Comparison of ENCODE assay signal across 10 mouse cellular contexts in genomic region chr10:78042697-78043405, GRCm38 (mm10). TPM values are rescaled to one million over a fixed set of nuclear protein-coding genes. Genes with fewer than 3 reads are reported as not detected.
DNase-seq lines count a peak whose midpoint lies in the region; ATAC-seq lines count a peak whose summit lies in the region.
"Had no signal": no experiment of that assay in that cellular context is flagged by ENCODE, and none has a peak within 500 bp of the region (broad histone marks: within the 10 kb centered on the region; RNA-seq: fewer than 3 reads in every experiment).

No protein-coding gene starts in this region.

- H3K9me3 ChIP-seq in heart, embryonic 10.5 days = no peaks in the 10 kb centered on the region
- H3K9me3 ChIP-seq in embryonic facial prominence, embryonic 10.5 days = no peaks in the 10 kb centered on the region
- H3K9me3 ChIP-seq in intestine, embryonic 16.5 days (ENCODE audit: control insufficient read depth, low read length) = no peaks in the 10 kb centered on the region
- H3K9me3 ChIP-seq in midbrain, embryonic 13.5 days = no peaks in the 10 kb centered on the region

- no peak for ATAC-seq in intestine, embryonic 16.5 days
- peak; percentile 76 for ATAC-seq in midbrain, embryonic 13.5 days

- peak overlapping the region; percentile 51 for H3K4me2 ChIP-seq in intestine, embryonic 16.5 days (ENCODE audit: low read depth, low read length)
- peak overlapping the region; percentile 55 for H3K4me2 ChIP-seq in midbrain, embryonic 13.5 days (replicated peaks)

- intact Hi-C loops in heart, postnatal 36 days (cut with DNase I) = no loop called here

- no peaks in the 10 kb centered on the region for H3K36me3 ChIP-seq in heart, embryonic 10.5 days
- no peaks in the 10 kb centered on the region for H3K36me3 ChIP-seq in embryonic facial prominence, embryonic 10.5 days (replicated peaks)
- no peaks in the 10 kb centered on the region for H3K36me3 ChIP-seq in intestine, embryonic 16.5 days (ENCODE audit: control insufficient read depth, insufficient read depth, low read length)
- no peaks in the 10 kb centered on the region for H3K36me3 ChIP-seq in midbrain, embryonic 13.5 days

- H3K4me1 ChIP-seq in heart, embryonic 10.5 days = peaks cover 14% of the 10 kb centered on the region; the same call in 1 of the 2 replicates
- H3K4me1 ChIP-seq in embryonic facial prominence, embryonic 10.5 days = peaks cover 24% of the 10 kb centered on the region
- peaks cover 3% of the 10 kb centered on the region; the same call in 1 of the 2 replicates for H3K4me1 ChIP-seq in intestine, embryonic 16.5 days (ENCODE audit: control insufficient read depth, insufficient read depth, low read length)
- peaks cover 7% of the 10 kb centered on the region; the same call in 1 of the 2 replicates for H3K4me1 ChIP-seq in midbrain, embryonic 13.5 days (replicated peaks)

- peak overlapping the region; percentile 46 for H3K4me3 ChIP-seq in heart, embryonic 10.5 days
- peak overlapping the region; percentile 44 for H3K4me3 ChIP-seq in embryonic facial prominence, embryonic 10.5 days
- peak overlapping the region; percentile 23 for H3K4me3 ChIP-seq in intestine, embryonic 16.5 days (ENCODE audit: low read length)
- peak overlapping the region; percentile 24 for H3K4me3 ChIP-seq in midbrain, embryonic 13.5 days (replicated peaks)

- DNase-seq in heart, embryonic 10.5 days (ENCODE audit: low spot score) = no peak
- DNase-seq in heart, postnatal 36 days = no peak
- no peak for DNase-seq in embryonic facial prominence, embryonic 10.5 days (ENCODE audit: low spot score)
- DNase-seq in ovary, adult 18-20 months (ENCODE audit: low spot score) = no peak
- DNase-seq in spleen, postnatal 10 days (ENCODE audit: low spot score in 2 of 2) = no peak
- no peak for DNase-seq in gastrocnemius, adult 18-20 months (ENCODE audit: low spot score)

- H3K27ac ChIP-seq in heart, embryonic 10.5 days = no peak overlapping the region
- peak overlapping the region; percentile 31; the same call in 1 of the 2 replicates for H3K27ac ChIP-seq in embryonic facial prominence, embryonic 10.5 days (replicated peaks)
- no peak overlapping the region for H3K27ac ChIP-seq in intestine, embryonic 16.5 days (ENCODE audit: low read length)
- H3K27ac ChIP-seq in midbrain, embryonic 13.5 days = no peak overlapping the region

- 55% methylated on average over 14 of the region's 14 CpGs for WGBS in heart, embryonic 10.5 days
- 55% methylated on average over 14 of the region's 14 CpGs for WGBS in embryonic facial prominence, embryonic 10.5 days
- 71% methylated on average over 14 of the region's 14 CpGs for WGBS in intestine, embryonic 16.5 days
- 67% methylated on average over 14 of the region's 14 CpGs for WGBS in midbrain, embryonic 13.5 days

- H3K9ac ChIP-seq in intestine, embryonic 16.5 days (ENCODE audit: low read depth, low read length) = peak overlapping the region; percentile 60
- H3K9ac ChIP-seq in midbrain, embryonic 13.5 days (replicated peaks) = no peak overlapping the region; the same call in 1 of the 2 replicates

- peaks cover 43% of the 10 kb centered on the region for H3K27me3 ChIP-seq in heart, embryonic 10.5 days (ENCODE audit: insufficient read depth, poor library complexity, severe bottlenecking)
- peaks cover 33% of the 10 kb centered on the region for H3K27me3 ChIP-seq in embryonic facial prominence, embryonic 10.5 days (replicated peaks; ENCODE audit: low read depth, poor library complexity, severe bottlenecking)
- no peaks in the 10 kb centered on the region for H3K27me3 ChIP-seq in intestine, embryonic 16.5 days (replicated peaks; ENCODE audit: control insufficient read depth, insufficient read depth, low read length)
- H3K27me3 ChIP-seq in midbrain, embryonic 13.5 days = no peaks in the 10 kb centered on the region

RNA-seq across cellular contexts. Expression of gene Aire, which starts 0.6 kb away (rescaled TPM):
- 0.18 and 0.45 TPM in 2 replicates for polyA plus RNA-seq in heart, embryonic 10.5 days (2016; fragmentation: Nextera tagmentation; extraction: Ambion mirVana)
- not detected for total RNA-seq in heart, postnatal 36 days (2021)
- 0.24 and 0.25 TPM in 2 replicates for polyA plus RNA-seq in embryonic facial prominence, embryonic 10.5 days (2016; fragmentation: Nextera tagmentation; extraction: Ambion mirVana)
- 0.16 and 0.20 TPM in 2 replicates for polyA plus RNA-seq in intestine, embryonic 16.5 days (2015; fragmentation: Nextera tagmentation; extraction: Ambion mirVana)
- polyA plus RNA-seq in midbrain, embryonic 13.5 days (2015; fragmentation: Nextera tagmentation; extraction: Ambion mirVana) = 0.10 and 0.24 TPM in 2 replicates
- total RNA-seq in gastrocnemius, adult 18-20 months (2021) = not detected
- total RNA-seq: common myeloid progenitor, adult 5-6 weeks had no signal
- polyA plus RNA-seq: C2C12 had no signal

RNA-seq across cellular contexts. Expression of gene Dnmt3l, which starts 1.1 kb away (rescaled TPM):
- polyA plus RNA-seq in heart, embryonic 10.5 days (2016; fragmentation: Nextera tagmentation; extraction: Ambion mirVana) = not detected in 2 replicates
- total RNA-seq in heart, postnatal 36 days (2021) = not detected
- polyA plus RNA-seq in embryonic facial prominence, embryonic 10.5 days (2016; fragmentation: Nextera tagmentation; extraction: Ambion mirVana) = 0.34 TPM in 1 of 2 replicates, not detected in the other
- polyA plus RNA-seq in intestine, embryonic 16.5 days (2015; fragmentation: Nextera tagmentation; extraction: Ambion mirVana) = 0.29 and 0.33 TPM in 2 replicates
- polyA plus RNA-seq in midbrain, embryonic 13.5 days (2015; fragmentation: Nextera tagmentation; extraction: Ambion mirVana) = not detected in 2 replicates
- total RNA-seq in gastrocnemius, adult 18-20 months (2021) = not detected
- polyA plus RNA-seq: C2C12 had no signal

RNA-seq across cellular contexts. Expression of gene Icosl, which starts 26.3 kb away (rescaled TPM):
- 1.4 and 2.1 TPM in 2 replicates for polyA plus RNA-seq in heart, embryonic 10.5 days (2016; fragmentation: Nextera tagmentation; extraction: Ambion mirVana)
- total RNA-seq in heart, postnatal 36 days (2021) = 1 to 10 TPM; 7.6 to 7.7 TPM
- 2.5 and 2.8 TPM in 2 replicates for polyA plus RNA-seq in embryonic facial prominence, embryonic 10.5 days (2016; fragmentation: Nextera tagmentation; extraction: Ambion mirVana)
- 5.9 and 6.7 TPM in 2 replicates for polyA plus RNA-seq in intestine, embryonic 16.5 days (2015; fragmentation: Nextera tagmentation; extraction: Ambion mirVana)
- 0.52 and 0.82 TPM in 2 replicates for polyA plus RNA-seq in midbrain, embryonic 13.5 days (2015; fragmentation: Nextera tagmentation; extraction: Ambion mirVana)
- 1 to 10 TPM; 1.3 to 1.5 TPM for total RNA-seq in gastrocnemius, adult 18-20 months (2021)

RNA-seq across cellular contexts. Expression of gene Pfkl, which starts 33.0 kb away (rescaled TPM):
- 264 and 274 TPM in 2 replicates for polyA plus RNA-seq in heart, embryonic 10.5 days (2016; fragmentation: Nextera tagmentation; extraction: Ambion mirVana)
- 100 to 1,000 TPM in 1 of 2 experiments, 10 to 100 TPM in 1; 97.8 to 116 TPM for total RNA-seq in heart, postnatal 36 days (2021)
- polyA plus RNA-seq in embryonic facial prominence, embryonic 10.5 days (2016; fragmentation: Nextera tagmentation; extraction: Ambion mirVana) = 234 and 275 TPM in 2 replicates
- 282 and 298 TPM in 2 replicates for polyA plus RNA-seq in intestine, embryonic 16.5 days (2015; fragmentation: Nextera tagmentation; extraction: Ambion mirVana)
- polyA plus RNA-seq in midbrain, embryonic 13.5 days (2015; fragmentation: Nextera tagmentation; extraction: Ambion mirVana) = 96.9 and 106 TPM in 2 replicates
- 1 to 10 TPM; 5.9 to 7.0 TPM for total RNA-seq in gastrocnemius, adult 18-20 months (2021)
